Mouse (Mus musculus) gastrocnemius, postnatal 25 days (tissue): ENCODE measurements around the gene Kpna2. TPM values are rescaled to one million over a fixed set of nuclear protein-coding genes. Genes with fewer than 3 reads are reported as not detected.
A peak's percentile ranks its signal among the peaks of the same experiment; 100 is the strongest.
"Not testable (repeated sequence)": the region's sequence is repeated elsewhere in the genome, so short reads cannot be mapped to it uniquely, and the experiment has no call there.

ENCODE experiments used
- DNase-seq: peaks from one replicate; pipeline ENCODE4 v3.0.0; 2022
- total RNA-seq, 2 experiments: library from RNA; stranded (reverse); gene quantifications; 1 replicate in 1 of 2; 2 replicates in 1 of 2; pipeline ENCODE4 v1.2.3; 2021

Gene Kpna2
- total RNA-seq, 2 experiments from 2014 or later = 10.9 to 17.1 TPM

- not testable (repeated sequence) for DNase-seq
These were observed 13.2 kb downstream of the Kpna2 start for GRCm38 (mm10) chr11:106985979-106986604.

- no peak for DNase-seq
These were observed 17.0 kb downstream of the Kpna2 start for GRCm38 (mm10) chr11:106982351-106982750.

- no peak for DNase-seq
These were observed 17.6 kb downstream of the Kpna2 start for GRCm38 (mm10) chr11:106981787-106982186.

DNA sequence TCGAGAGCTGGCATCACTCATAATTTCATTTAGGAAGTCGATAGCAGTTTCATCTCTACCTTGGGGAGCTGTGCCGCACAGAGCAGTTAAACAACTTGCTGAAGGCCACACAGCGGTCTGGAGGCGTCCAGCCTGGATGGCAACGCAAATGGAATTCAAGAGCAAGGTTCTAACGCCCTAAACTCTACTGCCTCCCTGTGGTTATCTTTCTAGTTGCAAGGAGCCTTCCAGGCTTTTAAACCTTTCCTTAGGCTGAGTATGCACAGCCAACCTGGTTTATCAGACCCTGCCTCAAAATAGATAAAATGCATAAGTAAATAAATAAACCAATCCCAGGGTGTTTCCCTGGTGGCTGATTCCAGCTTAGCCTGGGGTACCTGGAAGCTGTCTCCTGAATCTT lies 18.9 kb downstream of the Kpna2 start:
- peak; percentile 25 for DNase-seq

- DNase-seq = peak; percentile 75
These were observed 23.1 kb downstream of the Kpna2 start for GRCm38 (mm10) chr11:106976194-106976593.

DNA sequence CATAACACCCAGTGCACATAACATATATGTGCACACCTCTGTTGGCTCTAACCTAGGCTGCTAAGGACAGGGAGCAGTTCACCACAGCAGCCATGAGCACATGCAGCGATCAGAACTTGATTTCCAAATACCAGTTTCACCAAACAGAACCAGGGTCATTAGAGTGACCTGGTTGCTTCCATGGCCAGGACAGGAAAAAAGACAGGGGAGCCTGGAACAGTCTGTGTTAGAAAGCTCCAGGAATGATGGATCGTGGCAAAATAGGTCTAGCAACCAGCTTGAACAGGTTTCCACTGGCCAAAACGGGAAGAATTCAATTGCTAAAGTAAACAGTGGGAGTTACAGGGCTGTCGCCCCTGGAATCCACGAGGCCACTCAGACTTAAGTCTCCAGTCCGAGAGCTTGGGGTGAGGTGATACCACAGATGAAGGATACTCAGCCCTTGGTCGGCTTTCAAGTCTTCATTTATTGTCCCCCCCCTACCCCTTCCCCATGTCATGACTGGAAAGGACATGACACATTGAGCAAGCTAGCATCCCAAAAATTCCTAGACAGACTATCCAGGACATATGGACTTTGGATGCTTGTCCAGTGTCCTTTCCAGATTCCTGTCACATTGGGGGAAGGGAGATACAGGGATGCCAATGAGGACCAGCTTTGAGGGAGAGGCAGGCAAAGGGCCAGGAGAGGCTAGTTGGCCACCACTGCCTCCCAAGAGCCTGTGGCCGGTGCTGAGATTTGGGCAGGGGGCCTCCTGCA lies 23.7 kb downstream of the Kpna2 start:
- no peak for DNase-seq

- no peak for DNase-seq
These were observed 24.9 kb downstream of the Kpna2 start for GRCm38 (mm10) chr11:106974440-106974839.

- DNase-seq = no peak
These were observed 26.3 kb downstream of the Kpna2 start for GRCm38 (mm10) chr11:106973016-106973415.

DNA sequence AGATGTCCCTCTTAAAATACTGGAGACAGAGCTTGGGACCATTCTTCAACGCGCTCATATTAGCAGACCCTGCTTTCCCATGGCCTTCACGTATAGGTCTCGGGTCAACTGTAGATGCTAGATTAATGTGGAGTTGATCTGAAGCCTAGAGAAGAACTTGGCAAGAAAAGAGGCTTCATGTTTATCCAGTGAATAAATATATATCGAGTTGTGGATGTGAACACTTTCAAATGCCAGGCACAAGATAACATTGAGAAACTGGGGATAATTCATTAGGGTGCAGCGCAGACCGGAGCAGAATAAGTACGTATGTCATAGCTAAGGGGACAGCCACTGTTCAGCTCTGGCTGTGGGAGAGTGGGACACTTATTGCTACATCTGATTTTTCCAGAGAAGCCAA lies 29.5 kb downstream of the Kpna2 start:
- no peak for DNase-seq

DNA sequence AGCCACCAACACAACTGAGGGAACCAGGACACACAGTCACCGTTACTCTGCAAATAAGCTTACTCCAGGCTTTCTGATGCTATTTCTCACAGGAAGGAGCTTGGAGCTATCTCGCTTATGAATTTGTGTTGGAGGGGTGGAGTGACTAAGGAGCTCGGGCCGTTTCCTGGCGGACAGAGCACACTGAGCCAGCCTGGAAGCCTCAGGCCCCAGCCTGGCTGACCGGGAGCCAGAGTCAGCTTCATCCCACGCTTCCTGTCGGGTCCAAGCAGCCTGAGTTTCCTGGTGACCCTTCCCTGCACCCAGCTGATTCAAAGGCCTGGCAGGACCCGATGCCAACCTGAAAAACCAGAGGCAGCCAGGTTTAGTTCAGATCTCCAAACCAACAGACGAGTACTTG lies 31.7 kb downstream of the Kpna2 start:
- peak; percentile 65 for DNase-seq

GRCm38 (mm10) chr11:106965881-106966280 lies 33.5 kb downstream of the Kpna2 start:
- DNase-seq = no peak

GRCm38 (mm10) chr11:106962310-106962709 lies 37.0 kb downstream of the Kpna2 start:
- no peak for DNase-seq

GRCm38 (mm10) chr11:106961471-106962081 lies 37.8 kb downstream of the Kpna2 start:
- DNase-seq = peak; percentile 27

DNA sequence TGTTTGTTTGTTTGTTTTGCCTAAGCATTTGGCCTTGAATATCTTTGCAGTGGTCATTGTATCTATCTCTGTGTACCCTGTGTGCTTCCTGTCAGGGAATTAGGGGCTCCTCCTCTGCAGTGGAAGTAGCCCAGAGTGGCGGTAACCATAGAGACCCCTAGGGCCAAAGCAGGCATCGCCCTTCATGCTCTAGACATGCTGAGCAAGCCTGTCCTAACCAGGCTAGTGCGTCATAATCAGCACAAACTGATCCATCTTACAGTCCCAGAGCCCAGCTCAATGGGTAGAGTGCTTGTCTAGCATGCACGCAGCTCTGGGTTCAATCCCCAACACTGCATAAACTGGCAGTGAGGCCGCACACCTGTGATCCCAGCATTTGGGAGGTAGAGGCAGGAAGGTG lies 40.2 kb downstream of the Kpna2 start:
- no peak for DNase-seq

DNA sequence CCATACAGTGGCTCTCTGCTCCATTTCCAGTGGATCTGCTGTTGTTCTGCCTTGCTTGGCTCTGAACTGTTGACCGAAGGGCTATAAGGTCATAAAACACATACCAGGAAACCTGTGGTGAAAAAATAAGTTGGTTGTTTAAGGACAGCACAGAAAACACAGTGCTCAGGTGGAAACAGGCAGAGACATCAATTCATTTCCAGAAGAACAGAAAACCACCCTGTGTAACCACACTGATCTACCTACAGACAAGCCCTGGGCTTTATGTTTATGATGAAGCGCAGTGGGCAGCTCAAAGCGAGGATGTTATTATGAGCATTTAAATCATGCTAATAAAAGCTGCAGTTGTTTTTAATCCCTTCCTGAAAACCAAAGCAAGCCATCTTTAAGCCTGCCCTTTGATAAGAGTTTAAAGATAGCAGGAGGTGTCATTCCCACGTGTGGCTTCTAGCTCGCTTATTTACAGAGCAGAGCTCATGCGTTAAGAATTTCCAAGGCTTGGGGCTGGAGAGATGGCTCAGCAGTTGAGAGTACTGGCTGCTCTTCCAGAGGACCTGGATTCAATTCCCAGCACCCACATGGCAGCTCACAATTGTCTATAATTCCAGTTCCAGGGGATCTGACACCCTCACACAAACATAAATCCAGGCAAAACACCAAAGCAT lies 40.8 kb downstream of the Kpna2 start:
- no peak for DNase-seq

DNA sequence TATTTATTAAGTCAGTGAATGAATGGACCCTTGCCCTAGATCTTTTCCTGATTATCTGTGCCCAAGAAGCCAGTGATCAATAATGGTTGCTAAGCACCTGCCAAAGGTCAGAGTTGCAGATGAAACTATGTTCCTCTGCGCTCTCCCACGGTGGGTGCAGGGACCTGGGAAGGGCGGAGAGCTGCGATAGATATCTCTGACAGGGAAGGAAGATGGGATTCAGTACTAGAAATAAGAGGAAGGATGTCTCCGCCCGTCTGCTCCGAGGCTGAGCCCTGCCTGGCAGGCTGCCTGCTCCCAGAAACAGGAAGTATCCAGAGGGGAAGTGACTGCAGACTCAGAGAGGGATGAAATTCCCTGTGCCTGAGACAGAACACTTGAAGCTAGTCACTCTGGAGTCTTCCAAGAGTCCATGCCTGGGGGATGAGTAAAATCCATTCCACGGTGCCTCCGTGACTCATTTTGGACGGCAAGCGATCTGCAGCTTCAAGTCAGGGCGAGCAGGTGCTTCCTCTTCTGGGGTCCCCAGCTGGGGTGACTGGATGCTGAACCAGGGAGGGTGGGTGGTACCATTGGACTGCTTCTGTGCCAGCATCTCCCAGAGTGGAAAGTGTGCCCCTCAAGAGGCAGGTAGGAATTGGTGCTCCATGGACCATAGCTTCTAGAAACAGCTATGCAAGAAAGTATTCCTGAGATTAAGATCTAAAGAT lies 41.9 kb downstream of the Kpna2 start:
- DNase-seq = peak; percentile 69

DNA sequence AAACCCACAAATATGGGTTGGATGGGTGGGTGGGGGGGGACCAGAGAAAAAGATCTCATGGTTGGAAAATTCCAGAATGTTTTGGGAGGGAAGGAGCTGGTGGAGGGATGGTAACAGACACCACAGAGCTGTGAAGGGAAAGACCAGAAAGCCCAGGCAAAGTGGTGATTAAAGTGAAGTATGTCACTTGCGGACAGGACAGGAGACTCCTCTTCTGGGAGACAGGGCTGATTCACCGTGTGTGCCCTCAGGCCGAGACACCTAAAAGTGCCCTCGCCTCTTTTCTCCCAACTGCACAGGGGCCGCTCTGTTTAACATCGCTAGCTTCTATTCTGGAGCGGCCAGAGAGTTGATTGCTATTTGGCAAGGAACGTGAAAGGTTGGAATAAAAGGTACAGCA lies 44.8 kb downstream of the Kpna2 start:
- DNase-seq = no peak

GRCm38 (mm10) chr11:106954116-106954515 lies 45.2 kb downstream of the Kpna2 start:
- no peak for DNase-seq
